Mouse (Mus musculus): ENCODE results near the gene Dab2ip. TPM values are rescaled to one million over a fixed set of nuclear protein-coding genes. Genes with fewer than 3 reads are reported as not detected.
A peak's percentile ranks its signal among the peaks of the same experiment; 100 is the strongest.

Dab2ip gene
- polyA plus RNA-seq, 1 experiment from 2014 or later = 42.3 TPM

GRCm38 (mm10) chr2:35601665-35602064 is 43.6 kb downstream of the Dab2ip start:
- no peak for DNase-seq (ENCODE audit: low spot score, missing footprints)
- Histone ChIP-seq H3K4me2 (no peak overlapping the region), H3K27me3 (ENCODE audit: control insufficient read depth, insufficient read depth, low read length) (no peaks in the 10 kb centered on the region), H3K9me3 (ENCODE audit: control insufficient read depth, low read length) (no peaks in the 10 kb centered on the region), H3K36me3 (ENCODE audit: control insufficient read depth, insufficient read depth, low read length) (no peaks in the 10 kb centered on the region), H3K27ac (ENCODE audit: low read depth, low read length) (no peak overlapping the region), H3K9ac (ENCODE audit: low read length) (no peak overlapping the region), H3K4me1 (ENCODE audit: control insufficient read depth, insufficient read depth, low read length) (peaks cover 6% of the 10 kb centered on the region), H3K4me3 (ENCODE audit: low read depth, low read length) (no peak overlapping the region)
- ATAC-seq (ENCODE audit: low FRiP score) = no peak
- 77% methylated on average over 3 of the region's 3 CpGs for WGBS

DNA sequence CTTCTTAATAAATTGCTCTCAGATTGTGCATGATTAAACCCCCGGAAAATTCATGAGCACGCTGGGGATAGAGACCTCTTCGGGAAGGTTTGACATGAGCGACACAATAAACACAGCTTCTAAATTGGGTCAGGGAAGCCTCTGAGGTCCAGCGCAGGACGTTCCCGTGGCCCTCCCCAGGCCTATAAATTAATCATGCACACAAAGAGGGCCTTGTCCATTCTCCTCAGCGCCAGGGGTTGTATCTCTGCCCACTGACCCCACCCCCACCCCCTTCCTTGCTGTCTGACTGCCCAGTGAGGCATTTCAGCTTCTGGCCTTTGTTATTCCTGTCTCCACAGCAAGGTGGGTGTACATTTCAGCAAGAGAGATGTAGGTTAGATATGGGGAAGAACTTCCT is 49.4 kb downstream of the Dab2ip start:
- no peaks in the 10 kb centered on the region for H3K36me3 ChIP-seq (ENCODE audit: control insufficient read depth, insufficient read depth, low read length)
- no peak overlapping the region for H3K4me3 ChIP-seq (ENCODE audit: low read depth, low read length)
- H3K4me2 ChIP-seq = no peak overlapping the region
- H3K9ac ChIP-seq (ENCODE audit: low read length) = no peak overlapping the region; the same call in 1 of the 2 replicates
- ATAC-seq (ENCODE audit: low FRiP score) (peak; percentile 17; the same call in 1 of the 2 replicates), DNase-seq (ENCODE audit: low spot score, missing footprints) (no peak)
- peaks cover 35% of the 10 kb centered on the region for H3K4me1 ChIP-seq (ENCODE audit: control insufficient read depth, insufficient read depth, low read length)
- 34% methylated on average over 8 of the region's 8 CpGs for WGBS
- no peak overlapping the region for H3K27ac ChIP-seq (ENCODE audit: low read depth, low read length)
- H3K27me3 ChIP-seq (ENCODE audit: control insufficient read depth, insufficient read depth, low read length) = no peaks in the 10 kb centered on the region
- no peaks in the 10 kb centered on the region for H3K9me3 ChIP-seq (ENCODE audit: control insufficient read depth, low read length)

- ATAC-seq (ENCODE audit: low FRiP score) = no peak
- no peaks in the 10 kb centered on the region for H3K36me3 ChIP-seq (ENCODE audit: control insufficient read depth, insufficient read depth, low read length)
- peaks cover 38% of the 10 kb centered on the region for H3K4me1 ChIP-seq (ENCODE audit: control insufficient read depth, insufficient read depth, low read length)
Measured at GRCm38 (mm10) chr2:35608856-35609255, 50.8 kb downstream of the Dab2ip start.

GRCm38 (mm10) chr2:35609317-35609716 is 51.3 kb downstream of the Dab2ip start:
- peak overlapping the region; percentile 27; the same call in 1 of the 2 replicates for H3K9ac ChIP-seq (ENCODE audit: low read length)
- H3K36me3 ChIP-seq (ENCODE audit: control insufficient read depth, insufficient read depth, low read length) = no peaks in the 10 kb centered on the region
- 60% methylated on average over 9 of the region's 9 CpGs for WGBS
- H3K27me3 ChIP-seq (ENCODE audit: control insufficient read depth, insufficient read depth, low read length) = no peaks in the 10 kb centered on the region
- ATAC-seq (ENCODE audit: low FRiP score) = peak; percentile 17; the same call in 1 of the 2 replicates
- no peak overlapping the region for H3K27ac ChIP-seq (ENCODE audit: low read depth, low read length)
- DNase-seq (ENCODE audit: low spot score, missing footprints) = no peak
- no peaks in the 10 kb centered on the region for H3K9me3 ChIP-seq (ENCODE audit: control insufficient read depth, low read length)
- no peak overlapping the region for H3K4me2 ChIP-seq
- H3K4me1 ChIP-seq (ENCODE audit: control insufficient read depth, insufficient read depth, low read length) = peaks cover 38% of the 10 kb centered on the region
- no peak overlapping the region for H3K4me3 ChIP-seq (ENCODE audit: low read depth, low read length)

More at GRCm38 (mm10) chr2:35608856-35609255, 50.8 kb downstream of the Dab2ip start:
- no peak overlapping the region for H3K27ac ChIP-seq (ENCODE audit: low read depth, low read length)
- no peak overlapping the region for H3K9ac ChIP-seq (ENCODE audit: low read length)
- no peak overlapping the region for H3K4me2 ChIP-seq
- no peak for DNase-seq (ENCODE audit: low spot score, missing footprints)
- 88% methylated on average over 7 of the region's 7 CpGs for WGBS
- H3K27me3 ChIP-seq (ENCODE audit: control insufficient read depth, insufficient read depth, low read length) = no peaks in the 10 kb centered on the region
- H3K9me3 ChIP-seq (ENCODE audit: control insufficient read depth, low read length) = no peaks in the 10 kb centered on the region
- no peak overlapping the region for H3K4me3 ChIP-seq (ENCODE audit: low read depth, low read length)

DNA sequence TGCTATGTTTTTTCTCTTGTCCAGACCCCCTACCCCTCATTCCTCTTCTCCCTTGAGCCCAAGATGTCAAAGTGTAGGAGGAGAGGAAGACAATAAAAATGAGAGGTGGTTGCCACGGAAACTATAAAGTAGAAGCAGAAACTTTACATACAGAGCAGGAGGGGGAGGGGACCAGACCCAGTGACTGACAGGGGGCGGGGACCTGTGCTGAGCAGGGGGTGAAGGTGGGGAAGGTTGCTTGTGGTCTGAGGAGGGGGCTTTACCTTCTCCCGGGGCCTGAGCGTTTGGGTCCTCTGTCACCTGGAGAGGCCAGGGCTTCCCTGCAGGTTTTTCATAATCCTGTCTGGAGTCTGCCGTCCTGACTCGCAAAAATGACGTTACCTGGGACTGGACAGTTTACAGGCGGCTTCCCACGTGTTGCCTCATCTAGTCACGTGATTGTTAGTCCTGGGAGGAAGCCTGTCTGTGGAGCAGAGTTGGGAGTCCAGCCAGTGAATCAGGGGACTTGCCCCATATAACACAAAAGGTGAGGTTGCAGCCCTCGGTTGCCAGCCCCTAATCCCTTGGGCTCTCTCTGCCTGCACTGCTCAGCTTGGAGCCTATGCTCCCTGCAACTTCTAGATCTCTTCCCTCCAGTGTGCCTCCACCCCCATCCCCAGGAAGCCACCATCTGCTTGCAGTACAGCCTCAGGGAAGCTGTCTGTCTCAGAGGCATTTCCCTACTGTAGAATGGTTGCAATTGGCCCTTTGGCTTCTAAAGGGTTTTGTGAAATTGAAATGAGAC is 52.3 kb downstream of the Dab2ip start:
- Histone ChIP-seq H3K36me3 (ENCODE audit: control insufficient read depth, insufficient read depth, low read length) (no peaks in the 10 kb centered on the region), H3K27ac (ENCODE audit: low read depth, low read length) (no peak overlapping the region), H3K9ac (ENCODE audit: low read length) (no peak overlapping the region), H3K4me1 (ENCODE audit: control insufficient read depth, insufficient read depth, low read length) (peaks cover 38% of the 10 kb centered on the region), H3K4me2 (peak overlapping the region; percentile 31; the same call in 1 of the 2 replicates), H3K9me3 (ENCODE audit: control insufficient read depth, low read length) (no peaks in the 10 kb centered on the region), H3K4me3 (ENCODE audit: low read depth, low read length) (no peak overlapping the region), H3K27me3 (ENCODE audit: control insufficient read depth, insufficient read depth, low read length) (no peaks in the 10 kb centered on the region)
- DNase-seq (ENCODE audit: low spot score, missing footprints) = no peak
- 1% methylated on average over 11 of the region's 11 CpGs for WGBS
- ATAC-seq (ENCODE audit: low FRiP score) = peak; percentile 58

DNA sequence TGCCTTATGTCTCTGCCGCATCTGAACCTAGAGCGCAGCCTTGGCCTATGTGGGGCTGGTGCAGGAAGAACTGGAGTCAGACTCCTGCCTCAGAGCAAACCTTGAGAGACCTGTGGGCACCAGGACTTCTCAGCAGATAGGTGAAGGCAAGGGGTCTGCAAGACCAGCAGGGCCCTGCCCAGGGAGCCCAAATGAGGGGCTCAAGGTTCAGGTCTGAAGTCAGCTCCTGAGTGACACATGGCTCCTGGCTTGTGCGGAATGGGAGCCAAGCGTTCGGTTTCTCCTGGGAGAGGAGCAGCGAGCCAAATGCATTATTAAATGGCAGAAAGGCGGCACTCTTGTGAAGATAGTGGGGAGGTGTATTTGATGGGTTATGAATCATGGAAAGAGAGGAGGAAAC is 52.9 kb downstream of the Dab2ip start:
- no peak for ATAC-seq (ENCODE audit: low FRiP score)
- WGBS = 79% methylated on average over 7 of the region's 7 CpGs
- Histone ChIP-seq H3K36me3 (ENCODE audit: control insufficient read depth, insufficient read depth, low read length) (no peaks in the 10 kb centered on the region), H3K4me1 (ENCODE audit: control insufficient read depth, insufficient read depth, low read length) (peaks cover 36% of the 10 kb centered on the region), H3K9ac (ENCODE audit: low read length) (no peak overlapping the region), H3K9me3 (ENCODE audit: control insufficient read depth, low read length) (no peaks in the 10 kb centered on the region), H3K27ac (ENCODE audit: low read depth, low read length) (no peak overlapping the region), H3K4me3 (ENCODE audit: low read depth, low read length) (no peak overlapping the region), H3K4me2 (no peak overlapping the region), H3K27me3 (ENCODE audit: control insufficient read depth, insufficient read depth, low read length) (no peaks in the 10 kb centered on the region)
- no peak for DNase-seq (ENCODE audit: low spot score, missing footprints)

GRCm38 (mm10) chr2:35611645-35612044 is 53.6 kb downstream of the Dab2ip start:
- no peaks in the 10 kb centered on the region for H3K27me3 ChIP-seq (ENCODE audit: control insufficient read depth, insufficient read depth, low read length)
- H3K4me3 ChIP-seq (ENCODE audit: low read depth, low read length) = no peak overlapping the region
- 80% methylated on average over 4 of the region's 4 CpGs for WGBS
- DNase-seq (ENCODE audit: low spot score, missing footprints) (no peak), ATAC-seq (ENCODE audit: low FRiP score) (no peak)
- no peaks in the 10 kb centered on the region for H3K36me3 ChIP-seq (ENCODE audit: control insufficient read depth, insufficient read depth, low read length)
- no peak overlapping the region for H3K9ac ChIP-seq (ENCODE audit: low read length)
- H3K27ac ChIP-seq (ENCODE audit: low read depth, low read length) = no peak overlapping the region
- H3K4me2 ChIP-seq = no peak overlapping the region
- H3K4me1 ChIP-seq (ENCODE audit: control insufficient read depth, insufficient read depth, low read length) = peaks cover 32% of the 10 kb centered on the region
- H3K9me3 ChIP-seq (ENCODE audit: control insufficient read depth, low read length) = no peaks in the 10 kb centered on the region

DNA sequence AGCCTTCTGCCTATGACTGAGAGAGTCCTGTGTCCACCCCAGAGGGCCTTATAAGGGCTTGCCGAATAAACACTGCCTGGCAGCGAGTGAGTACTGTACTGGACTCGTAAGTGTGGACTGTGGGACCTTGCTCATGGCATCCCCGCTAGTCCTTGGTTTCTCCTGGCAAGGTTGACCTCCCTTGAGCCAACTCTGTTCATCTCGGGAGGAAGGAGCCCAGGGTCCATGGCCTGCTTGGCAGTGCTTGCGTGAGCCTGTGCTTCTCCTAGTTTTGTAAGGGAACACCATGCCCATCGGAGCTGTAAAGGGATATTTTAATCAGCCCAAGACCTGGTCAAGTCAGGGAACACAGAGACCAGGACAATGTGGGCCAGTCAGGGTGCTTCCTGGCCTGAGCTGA is 54.2 kb downstream of the Dab2ip start:
- H3K4me3 ChIP-seq (ENCODE audit: low read depth, low read length) = no peak overlapping the region
- no peak overlapping the region for H3K27ac ChIP-seq (ENCODE audit: low read depth, low read length)
- WGBS = 85% methylated on average over 7 of the region's 7 CpGs
- no peak overlapping the region for H3K9ac ChIP-seq (ENCODE audit: low read length)
- ATAC-seq (ENCODE audit: low FRiP score) = no peak
- no peaks in the 10 kb centered on the region for H3K9me3 ChIP-seq (ENCODE audit: control insufficient read depth, low read length)
- H3K4me2 ChIP-seq = no peak overlapping the region
- DNase-seq (ENCODE audit: low spot score, missing footprints) = no peak
- no peaks in the 10 kb centered on the region for H3K36me3 ChIP-seq (ENCODE audit: control insufficient read depth, insufficient read depth, low read length)
- peaks cover 30% of the 10 kb centered on the region for H3K4me1 ChIP-seq (ENCODE audit: control insufficient read depth, insufficient read depth, low read length)
- H3K27me3 ChIP-seq (ENCODE audit: control insufficient read depth, insufficient read depth, low read length) = no peaks in the 10 kb centered on the region

DNA sequence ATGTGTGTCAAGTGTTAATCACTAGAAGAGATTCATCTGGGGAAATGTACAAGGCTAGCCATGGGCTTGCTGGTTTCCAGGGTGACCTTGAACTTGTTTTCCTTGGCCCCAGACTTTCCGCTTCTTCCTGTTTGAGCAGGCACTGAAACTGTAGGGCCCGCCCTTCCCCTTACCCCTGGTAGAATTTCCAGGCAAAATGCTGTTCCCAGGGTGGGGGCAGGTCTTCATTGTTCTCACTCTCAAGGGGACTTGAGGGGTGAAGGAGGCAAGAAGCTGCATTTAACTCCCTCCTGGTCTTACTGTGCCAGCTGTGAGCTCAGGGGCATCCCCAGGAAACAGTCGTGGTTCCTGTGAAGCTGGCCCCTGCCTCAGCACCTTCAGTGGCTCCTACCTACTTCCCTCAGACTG is 55.9 kb downstream of the Dab2ip start:
- H3K27me3 ChIP-seq (ENCODE audit: control insufficient read depth, insufficient read depth, low read length) = no peaks in the 10 kb centered on the region
- H3K4me3 ChIP-seq (ENCODE audit: low read depth, low read length) = no peak overlapping the region
- DNase-seq (ENCODE audit: low spot score, missing footprints) (no peak), ATAC-seq (ENCODE audit: low FRiP score) (no peak)
- no peaks in the 10 kb centered on the region for H3K9me3 ChIP-seq (ENCODE audit: control insufficient read depth, low read length)
- H3K4me2 ChIP-seq = no peak overlapping the region
- H3K27ac ChIP-seq (ENCODE audit: low read depth, low read length) = no peak overlapping the region
- no peak overlapping the region for H3K9ac ChIP-seq (ENCODE audit: low read length)
- 58% methylated on average over 3 of the region's 3 CpGs for WGBS
- H3K4me1 ChIP-seq (ENCODE audit: control insufficient read depth, insufficient read depth, low read length) = peaks cover 23% of the 10 kb centered on the region
- no peaks in the 10 kb centered on the region for H3K36me3 ChIP-seq (ENCODE audit: control insufficient read depth, insufficient read depth, low read length)

Data from midbrain, embryonic 11.5 days (tissue).